Mouse (Mus musculus) olfactory bulb, adult 2 months (tissue): ENCODE data around the gene Foxp1.

Source experiments
- CTCF ChIP-seq: fragments of 200-500 bp; IDR thresholded peaks from 2 replicates; pipeline ENCODE4 v1.5.1; 2012; ENCODE audit warnings: low read depth, mild to moderate bottlenecking, low read length, moderate library complexity; ENCODE audit not compliant: insufficient read depth
- POLR2A ChIP-seq: fragments of 200-500 bp; IDR thresholded peaks from 2 replicates; pipeline ENCODE4 v1.6.1; 2012; ENCODE audit warnings: mild to moderate bottlenecking, low read depth, low read length, moderate library complexity; ENCODE audit not compliant: insufficient read depth

DNA sequence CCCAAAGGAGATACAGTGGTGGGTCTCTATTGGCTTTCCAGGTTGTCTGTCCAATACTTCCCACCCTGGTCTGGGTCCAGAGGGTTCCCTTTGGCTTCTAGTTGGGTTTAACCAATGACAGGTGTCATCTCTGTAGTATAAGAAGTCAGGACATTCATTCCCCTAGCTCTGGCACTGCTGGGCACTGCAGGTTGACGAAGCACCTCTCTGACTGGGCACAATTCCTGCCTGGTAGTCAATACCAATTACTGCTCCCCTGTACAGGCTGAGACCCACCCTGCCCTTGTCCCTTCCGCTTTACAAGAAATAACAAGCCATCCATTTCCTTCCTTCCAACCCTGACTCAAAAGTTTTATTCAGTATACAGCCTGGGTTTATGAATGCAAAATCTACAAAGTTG lies 81.9 kb downstream of the Foxp1 start:
- no peak for TF ChIP-seq POLR2A
- TF ChIP-seq CTCF: no peak
